Mouse (Mus musculus): ENCODE measurements at regions not wholly inside any gene's neighbourhood (a gene's known extent, or its start where the extent isn't known, plus 50 kb on each side); places are given as distances from the start of the nearest gene placed in this dataset.

DNA sequence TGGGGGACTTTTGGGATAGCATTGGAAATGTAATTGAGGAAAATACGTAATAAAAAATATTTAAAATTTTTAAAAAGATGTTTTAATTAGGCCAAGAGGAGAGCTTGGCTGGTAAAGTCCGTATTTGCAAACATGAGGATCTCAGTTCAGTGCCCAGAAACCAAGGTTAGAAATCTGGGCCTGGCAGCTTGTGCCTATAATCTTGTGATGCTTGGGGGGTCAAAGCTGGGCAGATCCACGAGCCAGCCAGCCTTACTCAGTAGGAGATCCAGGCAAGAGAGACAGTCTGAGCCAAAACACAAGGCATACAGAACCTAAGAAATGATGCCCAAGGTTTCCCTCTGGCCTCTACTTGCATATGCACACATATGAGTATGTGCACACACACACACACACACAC is 54.1 kb upstream of the Cxadr start:
- DNase-seq, result no peak

DNA sequence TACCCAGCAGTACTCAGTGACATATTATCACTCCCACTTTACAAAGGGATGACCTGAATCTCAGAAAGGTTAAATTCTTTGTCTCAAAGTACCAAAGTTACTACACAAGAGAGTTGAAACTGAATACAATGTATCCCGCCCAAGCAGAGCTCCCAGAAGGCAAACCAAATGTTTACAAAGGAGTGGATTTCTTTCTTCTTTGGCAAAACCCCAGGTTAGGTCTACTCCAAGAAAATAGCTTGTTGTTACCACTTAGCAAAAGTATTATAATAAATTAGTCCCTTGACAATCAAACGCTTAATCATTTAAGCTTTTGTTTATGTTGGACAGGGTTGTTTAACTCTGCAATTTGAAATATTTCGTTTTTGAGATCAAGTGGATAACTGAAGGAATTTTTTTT is 58.6 kb upstream of the Cxadr start:
- DNase-seq, result no peak

DNA sequence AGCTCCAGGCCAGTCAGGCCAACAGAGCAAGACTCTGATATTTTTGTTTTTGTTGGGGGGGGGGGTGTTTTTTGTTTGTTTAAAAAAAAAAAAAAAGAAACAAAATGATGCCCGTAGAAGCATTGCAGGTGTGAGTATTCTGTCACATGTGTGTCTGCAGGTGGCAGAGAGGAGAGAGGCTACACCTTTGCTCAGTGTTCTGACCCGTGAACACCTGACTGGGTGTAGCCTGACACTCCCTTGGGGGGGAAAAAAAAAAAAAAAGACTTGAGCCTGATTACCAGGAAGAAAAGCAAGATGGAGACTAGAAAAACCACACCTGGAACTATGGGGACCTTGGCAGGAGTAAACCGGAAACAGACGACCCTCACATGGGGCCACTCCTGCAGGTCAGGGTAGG is 61.1 kb upstream of the Cxadr start:
- no peak for DNase-seq

DNA sequence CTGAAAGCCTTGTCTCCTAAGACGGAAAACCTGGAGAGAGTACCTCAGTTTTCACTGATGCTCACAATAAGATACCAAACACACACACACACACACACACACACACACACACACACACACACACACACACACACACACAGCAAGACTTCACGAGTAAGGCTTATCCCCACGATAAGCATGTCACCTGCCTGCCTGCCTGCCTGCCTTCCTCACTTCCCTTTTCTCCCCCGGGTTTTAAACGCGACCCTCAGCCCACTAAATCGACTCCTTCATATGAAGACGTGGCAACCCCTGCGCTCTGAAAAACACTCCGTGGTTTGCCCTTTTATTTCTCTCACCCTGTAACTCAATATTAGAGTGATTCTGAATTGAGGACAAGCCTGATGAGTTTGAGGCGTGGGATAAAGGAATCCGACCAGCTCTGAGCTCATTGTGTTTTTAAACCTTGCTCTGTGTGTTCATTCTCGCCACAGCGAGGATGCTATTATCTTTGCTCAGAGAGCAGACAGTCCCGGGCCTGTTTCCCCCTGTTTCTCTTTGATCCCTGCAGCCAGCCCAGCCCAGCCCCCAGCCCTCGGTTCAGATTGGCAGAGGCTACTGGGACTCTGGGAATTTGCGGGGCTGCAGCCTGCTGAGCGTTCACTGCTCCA is 63.1 kb upstream of the Cxadr start:
- DNase-seq, result no peak

DNA sequence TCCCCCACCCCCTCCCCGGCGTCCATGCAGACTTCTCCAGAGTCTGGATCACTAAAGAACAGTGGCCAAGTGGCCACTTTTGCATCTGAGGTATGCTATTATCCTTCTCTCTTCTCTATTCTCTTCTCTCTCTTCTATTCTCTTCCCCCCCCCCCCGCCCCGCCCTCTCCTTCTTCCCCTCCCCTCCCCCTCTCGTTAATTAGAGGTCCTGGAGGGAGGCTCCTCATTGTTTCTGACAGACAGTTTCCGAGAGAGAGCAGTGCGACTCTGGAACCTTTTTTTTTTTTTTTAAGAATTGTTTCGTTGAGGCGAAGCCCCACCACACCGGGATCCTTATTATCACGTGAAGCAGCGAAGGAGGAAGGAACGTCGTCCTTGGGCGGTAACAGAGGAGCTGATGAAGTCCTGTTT is 63.6 kb upstream of the Cxadr start:
- no peak for DNase-seq

DNA sequence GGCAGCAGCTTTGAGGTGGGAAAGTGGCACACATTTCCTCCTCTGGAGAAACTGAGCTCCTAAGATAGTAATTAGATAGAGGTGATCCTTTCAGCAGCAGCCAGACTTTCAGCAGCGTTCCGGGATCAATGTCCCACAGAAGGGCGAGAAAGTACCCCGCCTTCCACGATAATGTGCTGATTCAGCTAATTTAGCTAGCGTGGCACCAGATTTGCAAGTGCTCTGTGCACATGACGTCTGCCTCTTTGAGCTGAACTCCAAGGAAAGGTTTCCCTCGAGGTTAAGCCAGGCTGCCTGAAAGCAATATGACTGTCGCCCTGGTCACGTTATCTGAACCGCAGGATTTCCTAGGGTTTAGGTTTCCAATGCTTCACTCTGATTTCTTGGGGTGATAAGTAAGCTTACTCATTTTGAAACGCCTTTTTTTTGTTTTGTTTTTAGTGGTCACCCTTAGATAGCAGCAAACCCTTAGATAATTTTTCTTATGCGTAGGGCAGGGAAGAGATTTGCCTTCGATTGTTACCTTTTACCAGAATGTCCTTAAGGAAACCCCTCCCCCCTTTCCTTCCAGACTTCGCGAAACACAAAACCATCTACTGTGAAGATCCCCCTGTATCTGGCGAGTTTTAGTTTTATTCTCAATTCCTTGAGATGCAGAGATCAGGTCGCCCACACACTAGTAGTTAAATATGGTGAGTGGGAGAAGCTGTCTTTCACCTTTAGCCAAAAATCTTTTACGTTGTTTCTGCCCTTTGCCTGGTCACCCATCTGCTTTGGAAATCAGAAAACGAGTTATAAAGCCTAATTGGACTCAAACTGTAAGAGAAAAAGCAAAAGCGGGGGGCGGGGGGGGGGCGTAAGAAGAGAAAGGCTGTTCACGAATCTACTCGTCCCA is 64.3 kb upstream of the Cxadr start:
- DNase-seq, result no peak

DNA sequence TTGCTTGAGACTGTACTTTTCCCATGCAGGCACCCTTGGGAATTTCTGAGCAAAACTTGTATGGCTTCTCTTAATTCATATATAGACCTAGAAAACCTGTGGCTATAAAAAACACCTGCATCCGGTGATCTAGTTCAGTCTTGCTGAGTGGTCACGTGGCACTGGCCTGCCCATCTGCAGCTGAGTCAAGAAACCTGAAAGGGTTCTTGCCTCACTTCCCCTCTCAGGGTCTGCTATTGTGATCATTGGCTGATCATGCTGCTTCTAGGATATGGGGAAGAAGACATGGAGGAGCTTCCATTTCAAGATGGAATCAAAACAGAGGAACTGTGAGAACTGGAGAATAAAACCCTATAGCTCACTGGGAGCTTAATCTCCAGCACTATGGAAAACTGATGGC is 69.1 kb upstream of the Cxadr start:
- DNase-seq, result no peak

DNA sequence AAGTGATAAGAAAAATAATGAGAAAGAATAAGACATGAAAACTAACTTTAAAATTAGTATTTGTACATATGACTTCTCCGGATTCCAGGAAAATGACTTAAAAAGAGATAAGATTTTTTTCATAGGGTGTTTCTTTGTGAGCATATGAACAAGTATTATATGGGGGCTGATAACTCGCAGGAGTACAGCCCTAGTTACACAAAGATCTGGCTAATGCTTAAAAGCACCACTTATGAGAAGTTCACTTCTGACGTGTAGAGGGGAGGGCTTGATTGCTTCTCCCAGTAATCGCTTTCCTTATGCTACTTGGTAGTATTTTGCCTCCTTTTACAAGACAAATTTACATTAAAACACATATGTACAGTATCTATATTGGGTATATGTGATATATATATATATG is 72.3 kb upstream of the Cxadr start:
- no peak for DNase-seq

DNA sequence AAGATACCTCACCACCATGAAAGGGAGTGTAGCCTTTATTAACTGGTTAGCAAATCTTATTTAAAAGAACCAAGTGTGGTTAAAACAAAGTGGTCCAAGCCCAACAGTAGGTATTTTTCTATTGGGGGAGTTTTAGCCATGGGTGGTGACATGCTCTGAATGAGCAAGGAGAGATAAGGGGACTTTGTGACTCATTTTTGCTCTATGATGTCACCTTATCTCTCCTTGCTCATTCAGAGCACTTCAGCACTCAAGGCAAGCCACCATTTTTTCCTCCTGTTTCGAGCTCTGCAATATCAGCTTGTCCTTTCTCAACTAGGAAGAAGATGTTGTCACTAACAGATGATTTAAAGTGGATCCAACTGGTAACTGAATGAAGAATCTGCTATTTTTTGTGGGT is 78.9 kb upstream of the Cxadr start:
- no peak for DNase-seq

DNA sequence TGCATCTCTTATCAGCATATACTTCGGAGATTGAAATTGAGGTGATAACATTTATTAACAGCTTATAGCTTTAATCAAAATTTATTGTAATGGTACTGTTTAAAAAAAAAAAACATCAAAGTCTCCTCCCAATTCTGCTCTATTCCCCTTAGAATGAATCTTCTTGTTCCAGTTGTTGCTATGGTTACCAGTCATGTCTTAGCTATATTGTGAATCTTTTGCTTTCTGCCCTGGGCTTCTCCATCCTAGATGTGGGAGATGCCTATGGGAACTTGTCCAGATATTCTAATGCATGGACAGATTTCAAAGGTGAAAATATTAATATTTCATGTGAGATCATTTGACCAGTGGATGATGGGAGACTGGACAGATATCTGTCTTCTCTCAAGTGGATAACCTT is 79.5 kb upstream of the Cxadr start:
- no peak for DNase-seq

DNA sequence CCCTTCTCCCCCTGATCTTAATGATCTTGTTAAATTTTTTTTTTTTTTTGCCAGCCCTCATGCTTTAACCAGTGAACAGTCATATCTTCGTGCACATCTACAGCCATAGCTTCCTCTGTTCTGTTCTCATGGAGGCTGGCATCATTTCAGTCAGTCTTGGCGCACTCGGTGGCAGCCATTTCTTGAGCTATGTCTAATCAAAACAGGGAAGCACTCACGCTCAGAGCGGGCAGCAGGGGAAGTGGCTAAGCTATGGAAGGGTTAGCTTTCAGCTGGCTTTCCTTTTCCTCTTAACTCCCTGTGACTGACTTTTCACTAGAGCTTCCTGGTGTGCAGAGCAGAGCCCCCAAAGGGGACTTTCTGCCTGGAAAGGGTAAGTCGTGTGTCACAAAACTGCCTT is 83.7 kb upstream of the Cxadr start:
- DNase-seq, result peak; percentile 25

DNA sequence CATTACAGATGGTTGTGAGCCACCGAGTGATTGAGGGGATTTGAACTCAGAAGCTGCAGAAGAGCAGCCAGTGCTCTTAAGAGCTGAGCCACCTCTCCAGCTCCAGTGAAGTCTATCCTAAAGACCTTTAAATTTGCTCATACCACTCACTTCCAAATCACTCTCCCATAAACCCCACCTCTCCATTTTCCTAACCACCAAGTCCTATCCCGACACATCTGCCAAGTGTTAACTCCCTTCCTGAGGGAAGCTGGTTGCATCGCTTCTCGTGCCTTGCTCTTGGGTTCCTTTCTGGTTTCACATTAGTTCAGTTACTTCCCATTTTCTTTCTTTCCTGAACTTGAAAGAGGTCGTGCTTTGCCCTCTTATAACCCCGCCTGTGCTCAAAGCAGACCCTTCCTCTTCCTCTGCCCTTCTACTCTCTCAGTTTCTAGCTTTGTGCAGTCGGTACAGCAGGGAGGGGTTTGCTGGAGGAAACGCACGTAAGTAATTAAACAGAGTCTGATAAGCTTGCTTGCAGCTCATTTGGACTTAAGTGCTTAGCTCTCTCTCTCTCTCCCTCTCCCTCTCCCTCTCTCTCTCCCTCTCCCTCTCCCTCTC is 84.4 kb upstream of the Cxadr start:
- no peak for DNase-seq

DNA sequence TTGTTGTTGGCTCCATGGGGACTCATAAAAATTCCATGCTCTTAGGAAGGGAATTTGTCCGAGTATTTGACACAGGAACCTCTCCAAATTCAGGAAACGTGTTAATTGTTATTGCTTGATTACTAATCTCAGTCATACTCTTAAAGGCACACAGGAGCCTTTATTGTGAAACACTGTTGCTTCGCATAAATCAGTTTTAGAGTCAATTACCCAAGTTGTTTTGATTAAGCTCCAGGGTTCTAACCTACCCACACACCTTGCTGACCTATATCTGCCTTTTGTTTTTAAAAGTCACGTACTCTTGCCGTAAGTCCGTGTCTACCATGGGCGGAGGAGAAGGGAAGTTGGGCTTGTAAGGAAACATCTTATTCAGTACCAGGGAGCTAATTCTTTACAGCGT is 89.6 kb upstream of the Cxadr start:
- DNase-seq, result no peak

DNA sequence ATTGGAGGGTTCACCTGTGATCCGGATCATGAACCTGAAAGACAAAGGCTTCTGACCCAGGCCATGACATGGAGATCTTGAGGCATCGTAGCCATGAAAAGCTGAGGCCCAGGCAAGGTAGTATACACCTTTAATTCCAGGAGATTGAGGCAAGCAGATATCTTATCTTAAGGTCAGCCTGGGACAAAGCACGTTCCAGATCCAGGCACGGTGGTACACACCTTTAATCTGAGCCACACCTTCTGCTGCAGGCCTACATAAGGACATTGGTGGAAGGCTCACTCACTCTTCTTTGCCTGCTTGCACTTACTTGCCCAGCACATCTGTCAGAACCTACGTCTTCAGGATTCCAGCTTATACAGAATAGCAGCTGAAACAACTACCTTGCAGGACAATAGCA is 93.0 kb upstream of the Cxadr start:
- no peak for DNase-seq

DNA sequence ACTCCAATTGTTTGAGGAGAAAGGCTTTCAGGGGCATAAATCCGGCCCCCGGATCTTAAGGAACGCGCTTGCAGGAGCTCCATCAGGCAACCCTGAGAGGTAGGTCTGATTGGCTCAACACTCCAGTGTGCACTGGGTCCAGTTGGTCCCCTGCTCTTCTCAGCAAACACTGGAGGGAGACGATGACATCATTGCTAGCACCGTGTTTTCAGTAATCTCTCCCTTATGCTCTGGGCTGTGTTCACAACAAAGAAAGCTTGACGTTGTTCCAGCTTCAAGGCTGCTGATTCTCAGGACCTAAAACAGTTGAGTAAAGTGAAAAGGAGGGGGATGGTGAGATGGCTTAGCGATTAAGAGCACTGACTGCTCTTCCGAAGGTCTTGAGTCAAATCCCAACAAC is 97.0 kb upstream of the Cxadr start:
- DNase-seq, result no peak

DNA sequence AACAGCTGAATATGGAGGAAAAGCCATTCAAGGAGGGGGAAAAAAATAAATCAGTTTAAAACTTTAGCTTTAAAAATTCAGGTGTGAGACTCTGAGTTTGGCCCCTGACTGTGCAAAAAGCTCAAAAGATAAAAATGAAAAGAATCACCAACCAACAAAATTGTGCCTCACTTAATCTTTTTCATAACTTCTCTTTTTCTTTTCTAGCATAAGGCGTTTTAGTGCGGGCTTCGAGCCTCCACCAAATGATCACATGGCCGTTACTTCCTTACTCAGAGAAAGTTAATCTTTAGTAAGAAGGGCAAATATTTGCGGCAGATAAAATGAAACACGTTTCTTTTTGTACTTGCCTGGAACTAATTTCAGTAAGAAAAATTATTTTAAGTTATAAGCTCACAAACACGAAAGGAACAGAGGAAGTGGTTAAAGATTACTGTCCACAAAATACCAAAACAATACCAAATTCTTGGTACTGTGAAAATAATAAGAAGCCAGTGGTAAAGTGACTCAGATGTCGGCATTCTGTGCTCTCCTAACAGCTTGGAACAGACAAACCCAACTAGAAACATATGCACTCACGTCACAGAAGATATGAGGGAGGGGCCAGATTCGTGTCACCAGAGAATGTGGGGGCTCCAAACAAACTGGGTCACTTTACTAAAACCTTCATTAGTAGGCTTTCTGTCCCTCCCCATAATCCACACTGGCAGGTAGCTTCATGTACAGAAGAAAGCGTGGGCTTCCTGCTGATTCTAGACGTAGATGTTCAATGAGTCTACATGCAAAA is 101.1 kb upstream of the Cxadr start:
- DNase-seq, result no peak

DNA sequence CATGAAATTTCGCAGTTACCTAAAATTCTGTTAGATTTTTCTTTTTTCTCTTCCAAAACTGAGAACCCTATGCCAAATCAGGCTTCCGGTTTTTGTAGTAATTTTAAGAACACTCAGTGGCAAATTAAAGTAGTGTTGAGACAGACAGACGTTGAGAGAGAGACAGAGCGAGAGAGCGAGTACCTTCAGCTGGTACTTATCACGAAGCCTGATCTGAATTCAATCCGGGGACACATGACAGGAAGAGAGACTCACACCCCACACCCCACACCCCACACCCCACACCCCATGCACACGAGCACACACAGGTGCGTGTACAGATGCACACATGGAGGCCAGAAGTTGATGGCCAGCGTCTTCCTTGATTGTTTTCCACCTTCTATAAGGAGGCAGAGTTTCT is 102.0 kb upstream of the Cxadr start:
- DNase-seq, result no peak

DNA sequence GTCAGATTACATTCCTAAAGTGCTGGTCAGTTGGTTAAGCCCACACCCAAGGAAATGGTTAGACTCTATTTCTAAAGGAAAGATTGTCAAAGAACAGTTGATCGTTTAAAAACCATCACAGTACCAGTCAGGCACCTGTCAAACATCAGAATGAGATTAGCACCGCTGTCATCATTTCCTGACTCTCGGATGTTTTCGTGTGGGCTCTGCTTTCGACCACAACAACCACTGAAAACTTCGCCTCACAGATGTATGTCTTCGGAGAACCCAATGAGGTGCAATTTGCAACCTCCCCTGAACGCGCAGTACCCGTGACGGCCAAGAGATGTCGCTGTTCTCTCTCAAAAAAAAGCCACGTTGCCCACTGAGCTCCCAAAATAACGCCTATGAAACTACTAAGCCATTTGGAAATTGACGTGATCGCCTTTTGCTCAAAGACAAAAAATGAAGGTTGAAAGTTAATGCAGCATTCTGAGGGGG is 102.6 kb upstream of the Cxadr start:
- DNase-seq, result peak; percentile 29

DNA sequence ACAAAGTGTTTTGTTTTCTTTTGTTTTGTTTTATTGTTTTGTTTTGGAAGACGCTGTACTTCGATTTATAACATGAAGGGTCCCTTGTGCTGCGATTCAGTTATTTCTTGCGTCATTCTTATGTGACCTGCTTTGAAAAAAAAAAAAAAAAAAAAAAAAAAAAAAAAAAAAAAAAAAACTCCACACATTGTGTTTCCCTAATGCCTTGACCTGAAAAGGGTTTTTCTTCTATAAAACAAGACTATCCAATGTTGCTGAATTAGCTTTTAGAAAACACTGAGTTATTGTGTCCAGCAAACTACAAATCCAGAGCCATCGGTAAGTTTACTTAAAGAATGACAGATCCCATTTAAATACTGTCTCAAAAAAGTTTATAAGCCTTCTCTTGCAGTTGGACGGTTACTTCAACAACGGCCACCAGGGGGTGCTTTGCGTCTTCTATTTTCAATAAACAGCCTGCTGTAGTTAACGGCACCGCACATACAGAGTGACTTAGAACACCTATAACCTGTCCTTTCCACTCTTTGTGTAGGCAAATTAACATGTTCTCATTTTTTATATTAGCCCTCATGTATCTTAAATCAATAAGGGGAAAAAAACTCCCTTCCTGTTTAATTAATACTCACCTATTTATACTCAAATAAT is 103.9 kb upstream of the Cxadr start:
- DNase-seq, result peak; percentile 63

DNA sequence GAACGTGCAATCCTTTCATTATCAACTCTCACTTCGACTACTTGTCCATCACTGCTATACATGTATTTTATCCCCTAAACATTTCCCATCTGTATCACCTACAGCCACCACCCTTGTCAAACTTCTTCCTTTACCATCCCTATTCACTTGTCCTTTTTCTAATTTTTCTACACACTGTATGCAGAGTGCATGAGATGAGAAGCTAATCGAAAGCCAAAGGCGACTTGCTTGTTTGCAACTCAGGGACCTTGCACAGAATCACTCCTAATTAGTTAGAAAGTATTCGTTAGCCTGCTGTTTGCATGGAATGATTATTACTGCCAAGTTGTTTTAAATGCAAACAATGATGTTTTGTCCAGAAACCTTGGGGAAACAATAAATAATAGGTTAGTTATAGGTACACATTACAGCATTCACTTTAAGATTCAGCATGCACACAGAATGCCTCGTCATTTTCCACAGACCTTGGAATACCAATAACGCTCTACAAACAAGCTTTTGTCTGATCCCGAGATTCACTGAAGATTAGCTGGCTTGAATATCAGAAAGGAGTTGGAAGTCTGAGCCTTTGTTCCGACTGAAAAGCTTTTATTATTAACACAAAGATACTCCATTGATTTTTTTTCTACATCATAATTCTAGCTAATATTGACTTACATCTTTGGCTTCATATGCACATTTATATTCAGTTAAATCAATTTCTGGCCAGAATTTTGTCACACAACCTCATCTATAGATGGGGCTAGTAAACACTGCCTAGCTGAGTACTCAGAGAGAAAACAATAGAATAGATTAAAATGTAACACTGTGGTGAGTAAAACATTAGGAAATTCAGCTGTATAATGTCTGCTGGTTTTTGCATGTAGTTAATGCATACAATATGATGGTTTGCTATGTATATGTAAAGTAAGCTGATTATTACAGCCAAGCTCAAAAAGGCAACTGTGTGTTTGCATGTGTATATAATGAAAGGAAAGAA is 130.4 kb upstream of the Cxadr start:
- DNase-seq, result no peak

DNA sequence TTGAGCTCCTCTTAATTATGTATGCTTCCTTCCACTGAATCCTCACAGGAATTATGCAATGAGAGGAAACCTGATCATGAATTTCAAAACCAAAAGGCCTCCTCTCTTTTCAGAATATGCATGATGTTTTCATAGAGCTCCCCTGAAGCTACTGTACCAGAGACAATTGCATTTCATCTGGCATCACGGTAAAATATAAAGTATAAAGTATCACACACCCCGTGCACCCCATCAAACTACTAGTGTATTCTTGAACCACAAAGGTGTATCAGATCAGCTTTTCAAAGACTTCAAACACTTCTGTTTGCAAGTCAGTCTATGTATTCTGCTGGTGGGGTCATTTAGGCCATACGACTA is 144.4 kb upstream of the Cxadr start:
- no peak for DNase-seq

Measured in layer of hippocampus, adult 9-11 months (tissue).